Mouse (Mus musculus) liver, postnatal 0 days (tissue): ENCODE measurements at regions not wholly inside any gene's neighbourhood (a gene's known extent, or its start where the extent isn't known, plus 50 kb on each side); places are given as distances from the start of the nearest gene placed in this dataset.

ENCODE experiments used
- CTCF ChIP-seq: sonication (generic); IDR thresholded peaks from 2 replicates; pipeline ENCODE4 v1.5.1; 2016; ENCODE audit warnings: antibody characterized with exemption, low read depth
- EP300 ChIP-seq: IDR thresholded peaks from 2 replicates; pipeline ENCODE4 v1.6.1; 2016; ENCODE audit warnings: antibody characterized with exemption, low read depth, mild to moderate bottlenecking

DNA sequence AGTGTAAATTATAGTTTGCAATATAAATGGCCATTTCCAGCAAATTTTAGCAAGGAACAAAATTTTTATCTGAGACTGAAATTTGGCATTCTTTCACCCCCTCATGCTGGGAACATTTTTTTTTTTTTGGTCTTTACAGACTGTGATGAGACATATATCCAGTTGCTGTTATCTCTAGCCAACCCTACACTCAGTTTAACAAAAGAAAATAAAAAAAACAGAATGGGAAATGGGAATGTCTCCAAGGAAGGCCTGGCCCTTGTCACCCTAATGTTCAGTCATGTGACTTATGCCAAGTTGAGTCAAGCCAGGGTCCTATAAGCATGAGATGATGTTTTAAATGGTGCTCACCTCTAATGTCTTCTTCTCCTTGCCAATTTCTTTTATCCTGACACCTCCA, 289.2 kb upstream of the Zfp64 start:
- TF ChIP-seq CTCF (no peak), EP300 (no peak)
